Mouse (Mus musculus): ENCODE results near the gene Btg2. TPM values are rescaled to one million over a fixed set of nuclear protein-coding genes. Genes with fewer than 3 reads are reported as not detected.

Btg2 gene
- polyA plus RNA-seq, 1 experiment from 2014 or later: 109 TPM

GRCm38 (mm10) chr1:134100401-134100800 lies 21.5 kb upstream of the Btg2 start:
- H3K4me3 ChIP-seq (ENCODE audit: low read depth, low read length): no peak overlapping the region
- no peaks in the 10 kb centered on the region for H3K27me3 ChIP-seq (ENCODE audit: control insufficient read depth, insufficient read depth, low read depth, low read length)
- no peaks in the 10 kb centered on the region for H3K36me3 ChIP-seq (ENCODE audit: control insufficient read depth, insufficient read depth)
- H3K4me1 ChIP-seq (ENCODE audit: control insufficient read depth, low read depth, low read length): peaks cover 48% of the 10 kb centered on the region
- H3K4me2 ChIP-seq (ENCODE audit: low read depth, low read length): 0 out of 2 replicates have a peak overlapping the region, but pooled peaks have one; percentile 59
- no peaks in the 10 kb centered on the region for H3K9me3 ChIP-seq (replicated peaks; ENCODE audit: control insufficient read depth, low read length)
- H3K27ac ChIP-seq (ENCODE audit: low read length): no peak overlapping the region
- WGBS (ENCODE audit: insufficient replicate concordance): 67% methylated on average over 5 of the region's 5 CpGs
- peak overlapping the region; percentile 65 for H3K9ac ChIP-seq (ENCODE audit: low read depth, low read length)
- ATAC-seq (ENCODE audit: low read depth): no peak

- Histone ChIP-seq H3K4me1 (ENCODE audit: control insufficient read depth, low read depth, low read length) (peaks cover 56% of the 10 kb centered on the region), H3K27ac (ENCODE audit: low read length) (peak overlapping the region; percentile 98), H3K36me3 (ENCODE audit: control insufficient read depth, insufficient read depth) (no peaks in the 10 kb centered on the region), H3K4me3 (ENCODE audit: low read depth, low read length) (peak overlapping the region; percentile 59), H3K9ac (ENCODE audit: low read depth, low read length) (peak overlapping the region; percentile 65), H3K4me2 (ENCODE audit: low read depth, low read length) (peak overlapping the region; percentile 59), H3K9me3 (replicated peaks; ENCODE audit: control insufficient read depth, low read length) (no peaks in the 10 kb centered on the region), H3K27me3 (ENCODE audit: control insufficient read depth, insufficient read depth, low read depth, low read length) (no peaks in the 10 kb centered on the region)
- ATAC-seq (ENCODE audit: low read depth): peak; percentile 28; the same call in 1 of the 2 replicates
- WGBS (ENCODE audit: insufficient replicate concordance): 25% methylated on average over 12 of the region's 12 CpGs
Measured at GRCm38 (mm10) chr1:134099516-134100235, 20.8 kb upstream of the Btg2 start.

GRCm38 (mm10) chr1:134098726-134099515 lies 20.0 kb upstream of the Btg2 start:
- H3K4me1 ChIP-seq (ENCODE audit: control insufficient read depth, low read depth, low read length): peaks cover 63% of the 10 kb centered on the region
- no peaks in the 10 kb centered on the region for H3K27me3 ChIP-seq (ENCODE audit: control insufficient read depth, insufficient read depth, low read depth, low read length)
- H3K9me3 ChIP-seq (replicated peaks; ENCODE audit: control insufficient read depth, low read length): no peaks in the 10 kb centered on the region
- peak overlapping the region; percentile 59 for H3K4me2 ChIP-seq (ENCODE audit: low read depth, low read length)
- H3K9ac ChIP-seq (ENCODE audit: low read depth, low read length): peak overlapping the region; percentile 85
- H3K27ac ChIP-seq (ENCODE audit: low read length): peak overlapping the region; percentile 98
- peak; percentile 91 for ATAC-seq (ENCODE audit: low read depth)
- H3K36me3 ChIP-seq (ENCODE audit: control insufficient read depth, insufficient read depth): no peaks in the 10 kb centered on the region
- H3K4me3 ChIP-seq (ENCODE audit: low read depth, low read length): peak overlapping the region; percentile 59
- 1% methylated on average over 17 of the region's 17 CpGs for WGBS (ENCODE audit: insufficient replicate concordance)

- no peaks in the 10 kb centered on the region for H3K9me3 ChIP-seq (replicated peaks; ENCODE audit: control insufficient read depth, low read length)
- WGBS (ENCODE audit: insufficient replicate concordance): 58% methylated on average over 13 of the region's 13 CpGs
- peak overlapping the region; percentile 59 for H3K4me2 ChIP-seq (ENCODE audit: low read depth, low read length)
- H3K4me1 ChIP-seq (ENCODE audit: control insufficient read depth, low read depth, low read length): peaks cover 71% of the 10 kb centered on the region
- peak overlapping the region; percentile 85 for H3K9ac ChIP-seq (ENCODE audit: low read depth, low read length)
- no peaks in the 10 kb centered on the region for H3K36me3 ChIP-seq (ENCODE audit: control insufficient read depth, insufficient read depth)
- no peaks in the 10 kb centered on the region for H3K27me3 ChIP-seq (ENCODE audit: control insufficient read depth, insufficient read depth, low read depth, low read length)
- H3K4me3 ChIP-seq (ENCODE audit: low read depth, low read length): peak overlapping the region; percentile 59
- no peak for ATAC-seq (ENCODE audit: low read depth)
- peak overlapping the region; percentile 98 for H3K27ac ChIP-seq (ENCODE audit: low read length)
Measured at GRCm38 (mm10) chr1:134097956-134098725, 19.2 kb upstream of the Btg2 start.

DNA sequence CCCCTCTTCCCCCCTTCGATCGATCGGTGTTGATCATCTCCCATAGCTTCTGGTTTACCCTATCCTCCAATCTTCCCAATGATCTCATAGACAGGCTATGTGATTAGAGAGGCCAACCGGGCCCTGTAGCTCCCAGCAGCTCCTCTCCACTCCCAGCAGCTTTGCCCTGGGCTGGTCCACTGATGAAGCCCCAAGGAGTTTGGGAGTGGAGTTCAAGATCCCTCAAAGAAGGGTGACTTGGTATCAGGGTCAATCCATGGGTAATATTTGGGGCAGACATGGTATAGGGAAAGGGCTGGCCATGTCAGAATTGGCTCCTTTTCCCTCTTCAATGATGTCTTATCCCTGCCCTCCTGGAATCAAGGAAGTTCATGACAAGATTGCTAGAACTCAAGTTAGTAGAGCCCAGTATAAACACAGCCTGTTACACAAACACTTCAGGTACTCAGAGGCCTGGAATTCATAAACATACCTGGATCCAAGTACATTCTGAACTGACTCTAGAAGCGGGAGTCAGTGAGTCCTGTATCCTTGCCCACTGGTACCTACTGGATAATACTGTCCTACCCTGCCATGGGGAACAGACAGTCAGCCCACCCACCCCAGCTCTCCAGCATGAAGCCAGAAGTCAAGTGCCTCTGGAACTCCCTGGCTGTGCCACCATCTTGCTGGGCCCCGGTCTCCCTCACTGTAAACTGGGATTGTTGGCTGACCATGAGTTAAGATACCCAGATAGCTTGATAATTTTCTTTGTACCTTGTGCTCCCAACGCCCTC lies 18.3 kb upstream of the Btg2 start:
- peak overlapping the region; percentile 98 for H3K27ac ChIP-seq (ENCODE audit: low read length)
- no peak overlapping the region for H3K4me3 ChIP-seq (ENCODE audit: low read depth, low read length)
- H3K9ac ChIP-seq (ENCODE audit: low read depth, low read length): peak overlapping the region; percentile 2
- H3K27me3 ChIP-seq (ENCODE audit: control insufficient read depth, insufficient read depth, low read depth, low read length): no peaks in the 10 kb centered on the region
- no peaks in the 10 kb centered on the region for H3K9me3 ChIP-seq (replicated peaks; ENCODE audit: control insufficient read depth, low read length)
- peak overlapping the region; percentile 27; the same call in 1 of the 2 replicates for H3K4me2 ChIP-seq (ENCODE audit: low read depth, low read length)
- H3K4me1 ChIP-seq (ENCODE audit: control insufficient read depth, low read depth, low read length): peaks cover 77% of the 10 kb centered on the region
- no peaks in the 10 kb centered on the region for H3K36me3 ChIP-seq (ENCODE audit: control insufficient read depth, insufficient read depth)
- WGBS (ENCODE audit: insufficient replicate concordance): 70% methylated on average over 7 of the region's 7 CpGs
- no peak for ATAC-seq (ENCODE audit: low read depth)

GRCm38 (mm10) chr1:134096264-134096934 lies 17.5 kb upstream of the Btg2 start:
- H3K4me2 ChIP-seq (ENCODE audit: low read depth, low read length): peak overlapping the region; percentile 27; the same call in 1 of the 2 replicates
- H3K27ac ChIP-seq (ENCODE audit: low read length): peak overlapping the region; percentile 98
- H3K36me3 ChIP-seq (ENCODE audit: control insufficient read depth, insufficient read depth): no peaks in the 10 kb centered on the region
- H3K9ac ChIP-seq (ENCODE audit: low read depth, low read length): peak overlapping the region; percentile 35
- no peak overlapping the region for H3K4me3 ChIP-seq (ENCODE audit: low read depth, low read length)
- H3K27me3 ChIP-seq (ENCODE audit: control insufficient read depth, insufficient read depth, low read depth, low read length): no peaks in the 10 kb centered on the region
- H3K9me3 ChIP-seq (replicated peaks; ENCODE audit: control insufficient read depth, low read length): no peaks in the 10 kb centered on the region
- WGBS (ENCODE audit: insufficient replicate concordance): 53% methylated on average over 14 of the region's 14 CpGs
- no peak; the same call in 1 of the 2 replicates for ATAC-seq (ENCODE audit: low read depth)
- peaks cover 86% of the 10 kb centered on the region for H3K4me1 ChIP-seq (ENCODE audit: control insufficient read depth, low read depth, low read length)

- H3K4me3 ChIP-seq (ENCODE audit: low read depth, low read length): no peak overlapping the region
- no peaks in the 10 kb centered on the region for H3K27me3 ChIP-seq (ENCODE audit: control insufficient read depth, insufficient read depth, low read depth, low read length)
- peak overlapping the region; percentile 98 for H3K27ac ChIP-seq (ENCODE audit: low read length)
- no peaks in the 10 kb centered on the region for H3K9me3 ChIP-seq (replicated peaks; ENCODE audit: control insufficient read depth, low read length)
- 0 out of 2 replicates have a peak overlapping the region, but pooled peaks have one; percentile 16 for H3K9ac ChIP-seq (ENCODE audit: low read depth, low read length)
- no peaks in the 10 kb centered on the region for H3K36me3 ChIP-seq (ENCODE audit: control insufficient read depth, insufficient read depth)
- ATAC-seq (ENCODE audit: low read depth): no peak
- 77% methylated on average over 4 of the region's 4 CpGs for WGBS (ENCODE audit: insufficient replicate concordance)
- peaks cover 88% of the 10 kb centered on the region for H3K4me1 ChIP-seq (ENCODE audit: control insufficient read depth, low read depth, low read length)
- no peak overlapping the region for H3K4me2 ChIP-seq (ENCODE audit: low read depth, low read length)
Measured at GRCm38 (mm10) chr1:134095721-134096120, 16.8 kb upstream of the Btg2 start.
